Mouse (Mus musculus): ENCODE results near the gene 4930568D16Rik. TPM values are rescaled to one million over a fixed set of nuclear protein-coding genes. Genes with fewer than 3 reads are reported as not detected.

The 4930568D16Rik gene
- total RNA-seq, 2 experiments from 2014 or later, result not detected

Other genes with a start within 250 kb of the 4930568D16Rik start
- gene Rab14, start 166.6 kb downstream of the 4930568D16Rik start, total RNA-seq (2021), result 100 to 1,000 TPM; 229 to 234 TPM
- gene Gsn, start 111.3 kb downstream of the 4930568D16Rik start, total RNA-seq (2021), result 10 to 100 TPM; 85.8 to 94.7 TPM
- 1 to 10 TPM; 8.0 to 8.2 TPM for gene Stom, start 30.8 kb downstream of the 4930568D16Rik start, total RNA-seq (2021)
- gene 4930402F06Rik, start 29.4 kb upstream of the 4930568D16Rik start, total RNA-seq (2021), result not detected
- gene Ggta1, start 95.5 kb upstream of the 4930568D16Rik start, total RNA-seq (2021), result 1 to 10 TPM; 2.8 to 3.8 TPM
- 100 to 1,000 TPM; 113 to 114 TPM for gene Dab2ip, start 190.5 kb upstream of the 4930568D16Rik start, total RNA-seq (2021)

All from layer of hippocampus, postnatal 14 days (tissue).